Mouse (Mus musculus) thymus, adult 2 months (tissue): Measurements from ENCODE around the gene Cdc42ep1.

Experiments used
- CTCF ChIP-seq: fragments of 200-500 bp; IDR thresholded peaks from 2 replicates; pipeline ENCODE4 v1.5.1; 2012; ENCODE audit warnings: mild to moderate bottlenecking, control low read depth, low read length, moderate library complexity, borderline replicate concordance; ENCODE audit not compliant: control insufficient read depth, poor library complexity, insufficient read depth; ENCODE audit errors: extremely low read depth
- POLR2A ChIP-seq: fragments of 200-500 bp; IDR thresholded peaks from 2 replicates; pipeline ENCODE4 v1.6.1; 2012; ENCODE audit warnings: mild to moderate bottlenecking, low read length, control low read depth, moderate library complexity; ENCODE audit not compliant: control insufficient read depth, poor library complexity, insufficient read depth; ENCODE audit errors: extremely low read depth

GRCm38 (mm10) chr15:78833582-78833981 is 8.8 kb upstream of the Cdc42ep1 start:
- TF ChIP-seq POLR2A = no peak
- TF ChIP-seq CTCF = no peak
